Mouse (Mus musculus) heart, postnatal 0 days (tissue): ENCODE results near the gene Slc2a3. TPM values are rescaled to one million over a fixed set of nuclear protein-coding genes. Genes with fewer than 3 reads are reported as not detected.

ENCODE experiments used
- ATAC-seq: fragments of 200-750 bp; cut with Nextera tagmentation; 2 replicates; pipeline ENCODE4 v1.8.0; 2017; ENCODE audit warnings: low read depth, moderate number of reproducible peaks, moderate library complexity; ENCODE audit not compliant: insufficient read depth
- DNase-seq: peaks from one replicate; pipeline ENCODE4 v3.0.0-alpha.2; 2016; ENCODE audit warnings: low spot score
- H3K27ac ChIP-seq: fragments of 300-500 bp; sonication (generic); 2 replicates; pipeline ENCODE4 v1.5.1; 2014; ENCODE audit warnings: low read depth, mild to moderate bottlenecking
- H3K27me3 ChIP-seq: fragments of 300-500 bp; sonication (generic); 2 replicates; pipeline ENCODE4 v1.6.1; 2014; ENCODE audit warnings: low read length, mixed read lengths; ENCODE audit not compliant: control insufficient read depth, insufficient read depth
- H3K36me3 ChIP-seq: fragments of 300-500 bp; sonication (generic); replicated peaks from 2 replicates; pipeline ENCODE4 v1.6.1; 2014; ENCODE audit warnings: low read length, mixed read lengths; ENCODE audit not compliant: control insufficient read depth, insufficient read depth
- H3K4me1 ChIP-seq: fragments of 300-500 bp; sonication (generic); 2 replicates; pipeline ENCODE4 v1.6.1; 2014; ENCODE audit warnings: antibody characterized with exemption; ENCODE audit not compliant: control insufficient read depth, insufficient read depth
- H3K4me2 ChIP-seq: fragments of 300-500 bp; sonication (generic); 2 replicates; pipeline ENCODE4 v1.6.1; 2014; ENCODE audit warnings: low read depth, mild to moderate bottlenecking, low read length, moderate library complexity
- H3K4me3 ChIP-seq: fragments of 300-500 bp; sonication (generic); 2 replicates; pipeline ENCODE4 v1.5.1; 2014; ENCODE audit warnings: low read depth, low read length
- H3K9ac ChIP-seq: fragments of 300-500 bp; sonication (generic); replicated peaks from 2 replicates; pipeline ENCODE4 v1.6.1; 2014; ENCODE audit warnings: low read depth, low read length, mixed read lengths
- H3K9me3 ChIP-seq: fragments of 300-500 bp; sonication (generic); replicated peaks from 2 replicates; pipeline ENCODE4 v1.6.1; 2016; ENCODE audit warnings: low read length; ENCODE audit not compliant: control insufficient read depth
- CTCF ChIP-seq: IDR thresholded peaks from 2 replicates; pipeline ENCODE4 v1.5.1; 2016; ENCODE audit warnings: antibody characterized with exemption, control low read depth, low read depth
- EP300 ChIP-seq: IDR thresholded peaks from 2 replicates; pipeline ENCODE4 v1.6.1; 2016; ENCODE audit warnings: antibody characterized with exemption, low read depth
- WGBS: fragments of 180-500 bp; shearing (Covaris S2); extraction: QIAGEN DNeasy Blood & Tissue Kit; methylation state at CpG from one replicate; pipeline ENCODE4 v1.1.7; 2014; 5-methylcytosine and 5-hydroxymethylcytosine counted together
- polyA plus RNA-seq: library from polyadenylated mRNA; unstranded; fragments of >200 nt; fragmentation: Nextera tagmentation; extraction: Ambion mirVana; gene quantifications from 2 replicates; pipeline ENCODE4 v1.2.1, GENCODE M21; 2015
- total RNA-seq: library from RNA; depleted of rRNA; stranded (reverse); fragments of >200 nt; gene quantifications from 2 replicates; pipeline ENCODE4 v1.2.3, GENCODE M21; 2014; ENCODE audit warnings: low replicate concordance

The Slc2a3 gene
- total and polyA plus RNA-seq, 2 experiments from 2014 or later: 1.7 to 21.6 TPM

- DNase-seq (no peak), ATAC-seq (no peak)
- no peak overlapping the region for H3K4me2 ChIP-seq
- H3K9ac ChIP-seq: no peak overlapping the region
- H3K9me3 ChIP-seq: no peaks in the 10 kb centered on the region
- no peak overlapping the region for H3K4me3 ChIP-seq
- no peaks in the 10 kb centered on the region for H3K27me3 ChIP-seq
- H3K36me3 ChIP-seq: no peaks in the 10 kb centered on the region
- H3K4me1 ChIP-seq: no peaks in the 10 kb centered on the region
- 19% methylated on average over 3 of the region's 3 CpGs for WGBS
- H3K27ac ChIP-seq: no peak overlapping the region
- TF ChIP-seq EP300 (no peak), CTCF (no peak)
Measured at GRCm38 (mm10) chr6:122782164-122782563, 19.3 kb downstream of the Slc2a3 start.

DNA sequence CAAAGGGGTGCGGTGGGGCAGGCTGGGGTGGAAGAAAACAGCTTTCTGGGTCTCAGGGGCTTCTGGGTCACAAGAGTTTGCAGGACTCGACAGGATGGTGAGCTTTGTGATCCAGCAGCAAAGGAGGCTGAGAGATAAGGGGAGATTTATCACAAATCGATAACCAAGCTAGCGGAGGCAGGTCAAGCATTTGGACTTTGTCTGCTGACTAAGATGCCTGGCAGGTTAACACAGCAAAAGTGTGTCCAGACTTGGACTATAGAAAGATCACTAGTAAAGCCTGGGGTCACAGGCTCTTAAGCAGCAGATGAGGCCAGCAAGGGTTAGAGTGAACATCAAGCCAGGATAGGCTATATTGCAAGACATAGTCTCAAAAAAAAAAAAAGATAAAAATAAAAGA lies 20.3 kb downstream of the Slc2a3 start:
- Histone ChIP-seq H3K4me1 (no peaks in the 10 kb centered on the region), H3K27ac (no peak overlapping the region), H3K4me3 (no peak overlapping the region), H3K9ac (no peak overlapping the region), H3K27me3 (no peaks in the 10 kb centered on the region), H3K9me3 (no peaks in the 10 kb centered on the region), H3K36me3 (no peaks in the 10 kb centered on the region), H3K4me2 (no peak overlapping the region)
- no peak for TF ChIP-seq EP300
- no peak for TF ChIP-seq CTCF
- WGBS: 31% methylated on average over 4 of the region's 4 CpGs
- no peak for ATAC-seq
- no peak for DNase-seq

GRCm38 (mm10) chr6:122779916-122780315 lies 21.5 kb downstream of the Slc2a3 start:
- Histone ChIP-seq H3K27ac (no peak overlapping the region), H3K27me3 (no peaks in the 10 kb centered on the region), H3K9ac (no peak overlapping the region), H3K4me3 (no peak overlapping the region), H3K4me1 (no peaks in the 10 kb centered on the region), H3K4me2 (no peak overlapping the region), H3K9me3 (no peaks in the 10 kb centered on the region), H3K36me3 (no peaks in the 10 kb centered on the region)
- ATAC-seq (no peak), DNase-seq (no peak)
- TF ChIP-seq EP300 (no peak), CTCF (no peak)
- 61% methylated on average over 1 of the region's 1 CpGs for WGBS

- H3K27me3 ChIP-seq: no peaks in the 10 kb centered on the region
- DNase-seq (no peak), ATAC-seq (no peak)
- no peaks in the 10 kb centered on the region for H3K36me3 ChIP-seq
- H3K4me2 ChIP-seq: no peak overlapping the region
- no peaks in the 10 kb centered on the region for H3K9me3 ChIP-seq
- no peaks in the 10 kb centered on the region for H3K4me1 ChIP-seq
- no peak overlapping the region for H3K27ac ChIP-seq
- no peak overlapping the region for H3K4me3 ChIP-seq
- WGBS: 78% methylated on average over 7 of the region's 7 CpGs
- H3K9ac ChIP-seq: no peak overlapping the region
- TF ChIP-seq EP300: no peak
- no peak for TF ChIP-seq CTCF
Measured at GRCm38 (mm10) chr6:122776040-122776439, 25.4 kb downstream of the Slc2a3 start.

- no peaks in the 10 kb centered on the region for H3K27me3 ChIP-seq
- H3K4me2 ChIP-seq: no peak overlapping the region
- no peak for TF ChIP-seq CTCF
- no peak for TF ChIP-seq EP300
- ATAC-seq: no peak
- 86% methylated on average over 1 of the region's 1 CpGs for WGBS
- H3K27ac ChIP-seq: no peak overlapping the region
- no peak for DNase-seq
- no peak overlapping the region for H3K4me3 ChIP-seq
- no peak overlapping the region for H3K9ac ChIP-seq
- H3K36me3 ChIP-seq: no peaks in the 10 kb centered on the region
- H3K4me1 ChIP-seq: no peaks in the 10 kb centered on the region
- H3K9me3 ChIP-seq: no peaks in the 10 kb centered on the region
Measured at GRCm38 (mm10) chr6:122774345-122774744, 27.1 kb downstream of the Slc2a3 start.

GRCm38 (mm10) chr6:122772701-122773100 lies 28.7 kb downstream of the Slc2a3 start:
- WGBS: 38% methylated on average over 6 of the region's 6 CpGs

More at GRCm38 (mm10) chr6:122772701-122773100, 28.7 kb downstream of the Slc2a3 start:
- no peaks in the 10 kb centered on the region for H3K36me3 ChIP-seq
- no peak for TF ChIP-seq EP300
- no peak for TF ChIP-seq CTCF
- H3K27me3 ChIP-seq: no peaks in the 10 kb centered on the region
- no peak overlapping the region for H3K4me2 ChIP-seq
- no peaks in the 10 kb centered on the region for H3K9me3 ChIP-seq
- ATAC-seq (no peak), DNase-seq (no peak)
- H3K4me3 ChIP-seq: no peak overlapping the region
- no peak overlapping the region for H3K27ac ChIP-seq
- no peaks in the 10 kb centered on the region for H3K4me1 ChIP-seq
- no peak overlapping the region for H3K9ac ChIP-seq
